Mouse (Mus musculus) ES-E14 (cell line): ENCODE measurements around the gene Fbxo7. TPM values are rescaled to one million over a fixed set of nuclear protein-coding genes. Genes with fewer than 3 reads are reported as not detected.
"Not testable (repeated sequence)": the region's sequence is repeated elsewhere in the genome, so short reads cannot be mapped to it uniquely, and the experiment has no call there.

Experiments
- DNase-seq: peaks from one replicate; pipeline ENCODE4 v3.0.0-alpha.2; 2013; ENCODE audit warnings: low read depth, low spot score
- H3K27ac ChIP-seq: 2 replicates; pipeline ENCODE4 v1.5.1; 2012; ENCODE audit warnings: low read depth, mild to moderate bottlenecking, low read length, moderate library complexity, mixed read lengths; ENCODE audit not compliant: poor library complexity, insufficient read depth, severe bottlenecking
- H3K36me3 ChIP-seq: 2 replicates; pipeline ENCODE4 v1.6.1; 2012; ENCODE audit warnings: mild to moderate bottlenecking, low read length, moderate library complexity, mixed read lengths; ENCODE audit not compliant: control insufficient read depth, poor library complexity, insufficient read depth, severe bottlenecking
- H3K4me1 ChIP-seq, 2 experiments: fragments of 150-350 bp in 1 of 2; sonication (generic) in 1 of 2; 2 replicates each; pipeline ENCODE4 v1.6.1; 2012; ENCODE audit warnings: low read length in 2 of 2, mild to moderate bottlenecking in 1 of 2, mixed read lengths in 1 of 2; ENCODE audit not compliant: control insufficient read depth in 2 of 2, insufficient read depth in 2 of 2, poor library complexity in 1 of 2
- H3K4me3 ChIP-seq, 2 experiments: fragments of 150-350 bp in 1 of 2; sonication (generic) in 1 of 2; 2 replicates each; pipeline ENCODE4 v1.5.1; 2012; ENCODE audit warnings: low read length in 2 of 2, low read depth in 1 of 2, mild to moderate bottlenecking in 1 of 2, mixed read lengths in 1 of 2; ENCODE audit not compliant: insufficient read depth in 1 of 2, poor library complexity in 1 of 2, severe bottlenecking in 1 of 2
- H3K9ac ChIP-seq: 2 replicates; pipeline ENCODE4 v1.6.1; 2012; ENCODE audit warnings: low read depth, mild to moderate bottlenecking, low read length, mixed read lengths; ENCODE audit not compliant: poor library complexity, insufficient read depth, severe bottlenecking
- H3K9me3 ChIP-seq: fragments of 150-350 bp; sonication (generic); 2 replicates; pipeline ENCODE4 v1.6.1; 2012; ENCODE audit warnings: low read depth, mild to moderate bottlenecking, low read length; ENCODE audit not compliant: control insufficient read depth, insufficient read depth
- CHD2 ChIP-seq: IDR thresholded peaks from 2 replicates; pipeline ENCODE4 v1.6.1; 2014; ENCODE audit warnings: mild to moderate bottlenecking, low read depth, low read length, inconsistent platforms
- HCFC1 ChIP-seq: IDR thresholded peaks from 2 replicates; pipeline ENCODE4 v1.6.1; 2012; ENCODE audit warnings: low read length, inconsistent platforms, borderline replicate concordance; ENCODE audit not compliant: insufficient read depth
- MAFK ChIP-seq: IDR thresholded peaks from 2 replicates; pipeline ENCODE4 v1.6.1; 2014; ENCODE audit warnings: mild to moderate bottlenecking, low read depth, low read length, inconsistent platforms; ENCODE audit not compliant: insufficient read depth
- ZC3H11A ChIP-seq: IDR thresholded peaks from 2 replicates; pipeline ENCODE4 v1.6.1; 2012; ENCODE audit warnings: low read depth, mild to moderate bottlenecking, inconsistent platforms, low read length, borderline replicate concordance
- ZNF384 ChIP-seq: IDR thresholded peaks from 2 replicates; pipeline ENCODE4 v1.6.1; 2012; ENCODE audit warnings: low read depth, low read length, inconsistent platforms
- in situ Hi-C, 2 experiments: fragments of 600-800 bp; cut with MboI; formaldehyde crosslinking; loops; one replicate each; pipeline ENCODE4 v1.15.1; 2025; ENCODE audit warnings: low sequenced_read_pairs in 2 of 2, inconsistent platforms in 1 of 2; ENCODE audit not compliant: unreplicated experiment in 2 of 2
- total RNA-seq: library from RNA; depleted of rRNA; stranded (reverse); fragments of 300-350 nt; gene quantifications from 2 replicates; pipeline ENCODE4 v1.2.3, GENCODE M21; 2012

Gene Fbxo7
- total RNA-seq, 1 experiment = 16.3 TPM

DNA sequence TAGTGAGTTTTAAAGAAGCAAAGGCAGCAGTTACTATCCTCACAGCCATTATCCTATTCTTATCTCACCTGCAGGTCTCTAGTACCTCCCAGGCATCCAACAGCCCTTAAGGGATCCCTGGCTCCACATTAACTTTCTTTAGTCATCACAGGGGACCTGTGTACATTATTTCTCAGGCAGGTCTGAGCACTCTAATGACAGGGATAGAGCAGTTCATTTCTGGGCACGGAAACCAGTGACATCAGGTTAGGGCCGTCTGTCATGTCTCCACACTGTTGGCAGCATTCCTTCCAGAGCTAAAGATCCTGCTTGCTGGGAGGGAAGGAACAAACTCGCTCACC lies 394 bp upstream of the Fbxo7 start:
- TF ChIP-seq ZNF384 (no peak), HCFC1 (no peak), ZC3H11A (no peak), CHD2 (no peak), MAFK (no peak)
- Histone ChIP-seq H3K27ac (no peak overlapping the region), H3K9ac (no peak overlapping the region), H3K4me1 (peaks cover 4 to 10% of the 10 kb centered on the region in 2 experiments; a peak in 3 of 4 replicates), H3K9me3 (no peaks in the 10 kb centered on the region), H3K36me3 (no peaks in the 10 kb centered on the region), H3K4me3 (peak overlapping the region; percentile 1 to 83; a peak in 2 of 4 replicates)
- no peak for DNase-seq
- in situ Hi-C loops = no loop called here

DNA sequence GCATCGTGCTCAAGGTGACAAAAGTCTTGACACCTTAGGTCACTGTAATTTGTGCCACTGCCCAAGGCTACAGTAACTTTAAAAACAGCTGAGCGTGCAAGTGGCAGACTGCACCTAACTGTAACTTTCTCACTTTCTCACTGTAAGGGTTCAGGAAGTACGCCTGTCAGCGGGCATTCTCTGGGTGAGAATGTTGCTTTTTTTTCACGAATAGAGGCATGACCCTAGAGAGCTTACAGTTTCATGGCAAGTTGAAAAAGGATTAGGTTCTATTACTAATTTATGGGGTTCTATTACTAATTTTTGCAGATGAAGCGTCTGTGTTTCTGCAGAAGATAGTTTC lies 673 bp downstream of the Fbxo7 start:
- H3K9me3 ChIP-seq = no peaks in the 10 kb centered on the region
- peaks cover 4 to 9% of the 10 kb centered on the region in 2 experiments; a peak in 3 of 4 replicates for H3K4me1 ChIP-seq
- TF ChIP-seq MAFK = 0 out of 2 replicates have a peak, but pooled peaks have one; percentile 21
- TF ChIP-seq ZNF384 = no peak
- H3K27ac ChIP-seq = no peak overlapping the region
- DNase-seq = no peak
- H3K9ac ChIP-seq = peak overlapping the region; percentile 86
- H3K36me3 ChIP-seq = no peaks in the 10 kb centered on the region
- in situ Hi-C loops = no loop called here
- H3K4me3 ChIP-seq = peak overlapping the region; percentile 77 to 83

DNA sequence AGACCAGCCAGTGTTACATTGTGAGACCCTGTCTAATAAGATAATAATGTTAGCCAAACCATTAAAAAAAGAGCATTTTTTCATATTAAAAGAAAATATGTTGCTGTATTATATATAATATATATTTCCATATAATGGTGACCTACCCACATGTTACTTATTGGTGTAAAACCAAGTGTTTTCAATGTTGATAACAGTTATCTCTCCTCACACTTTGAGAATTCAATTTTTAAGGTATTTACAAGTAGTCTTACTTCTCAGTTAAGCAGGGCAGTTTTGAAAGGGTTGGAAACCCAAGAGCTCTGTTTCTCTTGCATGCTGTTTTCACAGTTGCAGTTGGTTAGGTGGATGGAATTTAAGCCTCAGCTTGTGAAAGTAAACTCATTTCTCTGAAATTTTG lies 1.4 kb downstream of the Fbxo7 start:
- H3K4me3 ChIP-seq = no peak overlapping the region; a peak in 1 of 4 replicates
- H3K9ac ChIP-seq = no peak overlapping the region
- peaks cover 4% of the 10 kb centered on the region in 2 experiments; a peak in 3 of 4 replicates for H3K4me1 ChIP-seq
- in situ Hi-C loops = no loop called here
- no peak overlapping the region for H3K27ac ChIP-seq
- no peaks in the 10 kb centered on the region for H3K9me3 ChIP-seq
- DNase-seq = no peak
- TF ChIP-seq MAFK = no peak
- no peak for TF ChIP-seq HCFC1
- TF ChIP-seq CHD2 = no peak
- no peak for TF ChIP-seq ZNF384
- no peak for TF ChIP-seq ZC3H11A
- H3K36me3 ChIP-seq = no peaks in the 10 kb centered on the region

DNA sequence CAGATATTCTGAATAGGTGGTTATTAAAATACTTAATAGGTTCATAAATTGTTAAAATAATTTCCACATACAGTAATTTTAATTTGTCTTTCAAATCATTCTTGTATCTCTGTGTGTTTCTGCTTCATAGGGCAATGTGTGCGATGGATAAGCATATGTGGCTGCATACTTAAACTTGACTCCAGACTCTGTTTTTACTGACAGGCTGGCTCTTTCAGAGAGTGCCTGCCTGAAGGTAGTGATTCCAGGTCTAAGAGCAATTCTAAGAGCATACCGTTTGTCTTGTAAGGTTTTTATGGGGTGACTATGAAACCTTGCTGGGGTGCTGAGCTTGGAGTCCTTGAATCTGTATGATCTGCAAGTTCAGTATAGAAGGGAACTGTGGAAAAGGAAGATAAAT lies 4.1 kb downstream of the Fbxo7 start:
- H3K27ac ChIP-seq = no peak overlapping the region
- H3K9me3 ChIP-seq = no peaks in the 10 kb centered on the region
- no peak for TF ChIP-seq CHD2
- no peak for TF ChIP-seq MAFK
- no peak for TF ChIP-seq ZC3H11A
- TF ChIP-seq ZNF384 = no peak
- no peak for TF ChIP-seq HCFC1
- in situ Hi-C loops = no loop called here
- no peaks in the 10 kb centered on the region; a peak in 1 of 4 replicates for H3K4me1 ChIP-seq
- no peak for DNase-seq
- H3K4me3 ChIP-seq = no peak overlapping the region
- H3K9ac ChIP-seq = no peak overlapping the region
- H3K36me3 ChIP-seq = peaks cover 8% of the 10 kb centered on the region

DNA sequence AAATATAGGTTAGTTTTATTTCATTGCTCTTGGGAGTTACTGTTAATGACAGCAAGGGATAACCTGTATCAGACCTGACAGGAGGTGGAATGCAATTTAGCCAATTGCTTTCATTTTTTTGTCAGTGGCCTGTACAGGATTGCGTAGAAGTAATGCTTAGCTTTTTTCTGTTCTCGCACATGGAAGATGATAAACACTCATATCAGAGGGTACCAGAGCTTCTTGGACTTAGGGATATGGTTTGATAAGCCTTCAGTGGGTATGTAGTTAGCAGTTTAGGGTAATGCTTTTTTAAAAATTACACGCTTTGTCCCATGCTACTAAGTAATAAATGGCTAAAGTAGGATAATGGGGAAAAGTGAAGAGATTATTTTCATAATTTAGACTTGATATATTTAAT lies 4.6 kb downstream of the Fbxo7 start:
- Histone ChIP-seq H3K36me3 (peaks cover 10% of the 10 kb centered on the region), H3K4me3 (no peak overlapping the region), H3K27ac (no peak overlapping the region), H3K9ac (no peak overlapping the region), H3K4me1 (no peaks in the 10 kb centered on the region; a peak in 1 of 4 replicates), H3K9me3 (no peaks in the 10 kb centered on the region)
- no peak for DNase-seq
- TF ChIP-seq HCFC1 (no peak), ZC3H11A (no peak), CHD2 (no peak), ZNF384 (no peak), MAFK (no peak)
- in situ Hi-C loops = no loop called here

DNA sequence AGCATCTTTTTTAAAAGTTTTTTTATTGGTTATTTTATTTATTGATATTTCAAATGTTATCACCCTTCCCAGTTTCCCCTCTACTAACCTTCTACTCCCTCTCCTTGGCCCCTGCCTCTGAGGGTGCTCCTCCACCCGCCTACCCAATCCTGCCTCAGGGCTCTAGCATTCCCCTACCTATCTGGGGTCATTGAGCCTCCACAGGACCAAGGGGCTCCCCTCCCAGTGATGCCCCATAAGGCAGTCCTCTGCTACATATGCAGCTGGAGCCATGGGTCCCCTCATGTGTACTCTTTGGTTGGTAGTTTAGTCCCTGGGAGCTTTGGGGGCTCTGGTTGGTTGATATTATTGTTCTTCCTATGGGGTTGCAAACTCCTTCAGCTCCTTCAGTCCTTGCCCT lies 5.0 kb downstream of the Fbxo7 start:
- H3K9ac ChIP-seq, in situ Hi-C loops, H3K4me1 ChIP-seq, H3K27ac ChIP-seq, H3K9me3 ChIP-seq, H3K4me3 ChIP-seq, DNase-seq: not testable (repeated sequence)
- peaks cover 11% of the 10 kb centered on the region for H3K36me3 ChIP-seq
